Mouse (Mus musculus) fibroblast of lung, adult 2 months (primary cell): ENCODE results near the gene Fbrsl1.
A peak's percentile ranks its signal among the peaks of the same experiment; 100 is the strongest.

ENCODE experiments used
- DNase-seq: peaks from one replicate; pipeline ENCODE4 v3.0.0-alpha.2; 2011; ENCODE audit warnings: low read depth

Fbrsl1 gene

DNA sequence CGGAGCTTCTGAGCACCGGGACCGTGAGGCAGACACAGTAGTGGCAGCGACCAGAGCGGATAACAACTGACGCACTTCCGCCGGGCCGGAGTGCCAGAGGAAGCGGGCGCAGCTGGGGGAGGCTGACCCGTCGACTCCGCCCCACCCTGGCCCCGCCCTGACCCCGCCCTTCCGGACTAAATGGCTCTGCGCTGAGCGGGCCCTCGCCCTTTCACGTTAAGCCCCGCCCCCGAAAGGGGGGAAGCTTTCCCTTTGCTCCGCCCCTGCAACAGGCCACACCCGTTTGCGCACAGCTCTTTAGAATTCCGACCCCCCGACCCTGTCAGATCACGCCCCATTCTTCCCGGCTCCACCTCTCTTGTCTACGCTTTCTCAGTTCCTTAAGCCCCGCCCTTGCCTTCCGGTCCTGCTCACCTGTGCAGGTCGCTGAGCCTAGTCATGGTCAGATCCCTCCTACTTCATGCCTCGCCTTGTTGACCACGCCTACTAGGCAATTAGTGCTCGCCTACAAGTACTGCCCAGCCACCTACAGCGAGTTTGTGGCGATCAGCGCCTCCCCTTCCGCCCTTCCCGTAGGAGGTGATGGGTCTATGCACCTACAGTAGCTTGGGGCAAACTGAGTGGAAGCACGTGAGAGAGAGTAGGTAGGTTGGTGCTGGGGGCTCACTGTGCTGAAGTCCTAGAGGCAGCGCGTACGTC, at the start of gene Fbrsl1:
Gene Fbrsl1 (minus strand): TSS at position 68 of the 699 bp plus-strand sequence.
- peak; percentile 85 for DNase-seq

DNA sequence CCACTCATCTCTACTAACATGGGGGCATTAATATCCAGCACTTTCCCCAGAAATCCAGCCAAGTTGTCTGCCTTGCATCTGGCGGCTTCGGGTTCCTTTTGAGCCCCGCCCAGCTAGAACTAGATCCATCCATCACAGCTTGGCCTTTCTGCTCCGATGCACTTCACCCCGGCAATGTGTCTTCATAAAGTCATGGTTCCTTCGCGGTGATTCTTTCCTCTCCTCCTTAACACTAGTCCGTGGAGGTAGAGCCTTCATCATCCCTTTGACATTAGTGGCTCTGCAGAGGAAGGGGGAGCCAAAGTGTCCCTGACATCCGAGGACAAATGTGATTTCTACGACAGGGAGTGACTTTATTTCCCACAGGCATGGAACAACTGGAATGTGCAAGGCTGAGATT, 49.8 kb upstream of the Fbrsl1 start:
- no peak for DNase-seq

DNA sequence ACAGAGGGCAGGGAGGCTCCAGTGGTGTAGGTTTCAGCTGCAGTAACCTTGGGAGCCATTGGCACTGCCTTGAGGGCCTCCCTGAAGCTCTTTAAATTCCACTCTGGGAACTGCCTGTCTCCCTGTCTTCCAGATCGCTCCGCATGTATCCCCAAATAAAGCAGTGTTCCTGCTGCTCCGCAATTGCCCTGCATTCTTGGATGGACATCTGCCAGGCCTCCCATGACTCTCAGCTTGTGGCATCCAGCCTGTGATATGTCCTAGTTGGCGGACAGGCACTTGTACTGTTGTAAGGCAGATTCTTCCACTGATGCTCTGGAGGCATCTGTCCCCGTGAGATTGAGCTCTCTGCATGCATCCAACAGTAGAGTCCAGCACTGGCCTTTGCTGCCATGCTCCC, 49.3 kb upstream of the Fbrsl1 start:
- no peak for DNase-seq

DNA sequence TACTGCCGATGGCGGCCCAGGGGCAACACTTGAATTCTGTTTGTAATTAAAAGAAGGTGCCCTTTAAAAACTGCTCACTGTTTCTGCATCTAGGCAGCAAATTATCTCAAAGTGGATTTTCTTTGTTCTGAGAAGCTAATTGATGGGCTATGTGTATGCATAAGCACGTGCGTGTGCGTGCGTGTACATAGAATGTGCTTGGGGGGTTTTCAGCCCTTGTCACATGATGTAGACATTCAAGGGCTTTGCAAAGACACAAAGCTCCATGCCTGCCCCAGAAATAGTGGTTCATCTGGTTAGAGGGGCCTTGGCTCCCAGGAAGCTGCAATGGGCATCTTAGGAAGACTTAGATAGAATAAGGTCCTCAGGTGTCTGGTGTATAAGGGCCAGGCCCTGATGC, 46.7 kb upstream of the Fbrsl1 start:
- DNase-seq = no peak

DNA sequence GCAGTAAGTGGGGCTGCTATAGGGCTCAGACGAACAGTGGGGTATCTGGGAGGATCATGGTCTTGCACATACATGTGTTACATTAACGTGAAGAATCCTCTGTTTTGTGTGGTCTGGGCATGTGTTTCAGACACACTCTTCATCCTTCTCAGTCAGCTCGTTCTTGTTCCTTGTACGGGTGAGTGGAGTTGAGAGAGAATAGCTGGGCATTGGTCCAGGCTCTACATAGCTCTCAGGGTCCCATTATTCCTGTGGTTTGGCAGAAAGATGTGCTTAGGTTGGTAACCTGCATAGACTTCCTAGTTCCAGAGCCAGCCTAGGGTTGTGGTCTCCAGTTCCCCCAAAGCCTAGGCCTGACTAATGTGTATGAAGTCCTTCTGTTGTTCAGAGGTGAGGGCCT, 46.1 kb upstream of the Fbrsl1 start:
- DNase-seq = peak; percentile 14

DNA sequence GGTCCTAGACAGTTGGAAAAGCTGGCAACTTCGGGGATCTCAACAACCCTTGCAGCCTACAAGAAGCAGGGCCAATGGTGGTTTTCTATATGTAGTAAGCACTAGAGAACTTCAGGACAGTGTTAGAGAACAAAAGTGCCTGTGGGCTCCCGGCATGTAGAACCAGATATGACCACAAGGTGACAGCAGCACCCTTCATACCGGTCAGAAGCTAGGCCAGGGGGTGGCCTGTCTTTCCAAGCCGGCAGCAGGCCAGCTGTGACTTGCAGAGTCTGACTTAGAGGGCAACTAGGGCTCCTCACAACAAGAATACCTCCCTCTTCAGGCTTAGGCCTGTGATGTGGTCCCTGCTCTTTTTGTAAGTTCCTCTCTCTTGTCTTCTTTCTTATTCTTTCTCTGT, 45.5 kb upstream of the Fbrsl1 start:
- peak; percentile 53 for DNase-seq

DNA sequence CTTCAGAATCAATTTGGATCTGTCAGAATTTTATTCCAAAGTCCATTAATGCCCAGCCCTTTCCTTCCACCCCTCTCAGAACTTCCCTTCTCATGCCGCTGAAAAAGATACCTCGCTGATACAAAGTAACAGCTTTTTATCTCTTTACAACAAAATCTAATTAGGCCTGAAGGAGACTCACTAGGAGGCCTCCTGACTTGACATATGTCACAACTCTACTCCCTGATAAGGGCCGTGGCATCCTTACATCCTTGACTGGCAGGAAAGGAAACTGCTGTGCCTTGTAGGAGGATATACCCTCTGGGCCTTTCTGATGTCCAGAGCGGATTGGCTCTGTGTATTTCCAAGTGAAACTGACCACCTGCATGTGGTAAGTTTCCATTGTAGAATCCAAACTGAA, 41.3 kb upstream of the Fbrsl1 start:
- DNase-seq = no peak

DNA sequence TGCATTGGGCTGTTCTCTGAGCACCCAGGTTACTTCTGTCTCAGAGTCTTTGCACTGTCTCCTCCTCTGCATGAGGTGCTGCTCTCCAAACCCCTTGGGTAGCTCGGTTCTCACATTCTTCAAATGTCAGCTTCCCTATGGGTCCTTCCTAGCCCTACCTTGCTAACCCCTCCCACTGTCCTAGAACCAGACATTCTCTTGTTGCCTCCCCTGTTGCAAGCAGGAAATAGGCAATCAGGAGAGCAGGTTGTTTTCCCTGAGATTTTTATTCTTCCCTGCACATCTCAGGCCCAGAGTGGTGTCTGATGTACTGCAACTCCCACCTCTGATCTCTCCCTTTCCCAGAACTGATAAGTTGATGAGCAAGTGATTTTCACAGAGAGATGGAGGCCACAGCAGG, 39.6 kb upstream of the Fbrsl1 start:
- no peak for DNase-seq

DNA sequence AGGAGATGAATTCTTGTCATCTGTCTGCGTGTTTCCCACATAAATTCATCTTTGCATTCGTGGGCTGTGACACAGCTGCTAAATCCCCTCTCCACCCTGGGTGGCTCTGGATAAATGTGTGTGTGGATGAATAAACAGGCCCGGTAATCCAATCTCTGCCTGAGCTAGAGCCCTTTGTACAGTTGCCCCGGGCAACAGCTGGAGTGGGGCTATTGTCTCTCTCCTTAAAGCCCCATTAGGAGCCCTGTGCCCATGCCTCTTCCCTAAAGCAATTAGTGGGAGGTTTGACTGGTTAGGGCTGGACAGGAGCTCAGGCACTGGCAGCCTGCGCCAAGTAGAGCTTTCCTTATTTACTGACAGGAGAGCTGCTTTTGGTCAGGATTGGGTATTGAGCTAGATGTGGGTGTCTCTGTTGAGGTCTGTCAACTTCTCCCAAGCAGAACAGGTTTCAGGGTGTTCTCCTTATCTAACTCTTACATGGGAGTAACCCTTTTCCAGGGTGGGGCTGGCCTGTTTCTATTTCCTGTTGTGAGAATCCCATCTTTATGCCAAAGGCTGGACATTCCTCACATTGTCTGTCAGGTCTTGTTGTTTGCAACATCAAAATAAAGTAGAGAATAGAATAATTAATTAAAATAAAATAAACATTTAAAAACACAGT, 38.5 kb upstream of the Fbrsl1 start:
- no peak for DNase-seq

DNA sequence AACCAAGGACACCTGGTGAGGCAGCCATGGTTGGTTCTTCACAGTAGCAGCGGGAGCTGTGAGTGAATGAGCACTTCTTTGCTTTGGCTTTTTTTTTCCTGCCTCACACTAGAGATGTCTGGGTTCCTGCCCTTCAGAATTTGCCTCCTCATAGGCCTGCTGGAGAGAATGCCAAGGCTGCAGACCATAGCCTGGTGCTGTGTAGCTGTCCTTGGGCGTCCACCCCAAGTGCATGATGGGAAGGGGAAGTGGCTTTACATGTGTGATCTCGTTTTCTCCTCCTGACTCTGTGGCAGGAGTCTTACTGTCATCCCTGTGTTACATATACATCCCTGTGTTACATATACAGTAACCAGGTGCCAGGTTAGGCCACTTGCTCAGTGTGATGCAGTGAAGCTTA, 36.4 kb upstream of the Fbrsl1 start:
- DNase-seq = no peak

DNA sequence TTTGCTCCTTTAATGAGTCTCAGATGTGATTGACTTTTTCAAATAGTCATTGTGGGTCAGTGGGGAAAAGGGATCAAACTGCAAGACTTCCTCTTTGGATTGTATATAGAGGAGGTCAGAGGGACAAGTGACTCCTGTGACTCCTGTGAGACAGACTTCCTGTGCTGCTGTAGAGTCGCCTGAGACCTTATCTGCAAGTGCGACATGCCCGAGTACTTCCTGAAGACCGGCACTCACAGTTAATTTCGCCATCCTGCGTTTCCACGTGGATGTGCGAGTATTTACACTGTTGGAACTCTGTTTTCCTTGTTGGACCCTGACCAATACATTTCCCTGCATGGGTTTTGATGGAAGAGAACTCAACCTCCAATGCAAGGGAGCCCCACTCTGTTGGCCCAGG, 30.9 kb upstream of the Fbrsl1 start:
- no peak for DNase-seq

DNA sequence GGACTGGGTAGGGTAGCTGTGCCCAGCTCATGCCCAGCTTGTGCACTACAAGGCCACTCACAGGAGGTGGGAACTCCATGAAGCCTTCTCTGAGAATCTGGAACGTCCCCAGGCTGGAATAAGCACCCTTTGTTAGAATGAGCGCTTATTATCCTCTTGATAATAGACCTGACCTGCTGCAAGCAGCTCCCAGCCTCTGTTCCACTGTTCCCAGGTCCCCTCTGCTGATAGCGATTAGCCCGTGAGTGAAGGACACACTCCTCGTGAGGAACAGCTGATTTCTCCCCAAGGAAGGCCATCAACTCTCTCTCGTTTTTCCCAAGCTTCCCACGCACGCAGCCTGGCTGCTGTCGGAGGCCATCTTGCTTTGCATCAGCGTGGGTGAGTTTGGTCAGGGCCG, 25.9 kb upstream of the Fbrsl1 start:
- DNase-seq = no peak

DNA sequence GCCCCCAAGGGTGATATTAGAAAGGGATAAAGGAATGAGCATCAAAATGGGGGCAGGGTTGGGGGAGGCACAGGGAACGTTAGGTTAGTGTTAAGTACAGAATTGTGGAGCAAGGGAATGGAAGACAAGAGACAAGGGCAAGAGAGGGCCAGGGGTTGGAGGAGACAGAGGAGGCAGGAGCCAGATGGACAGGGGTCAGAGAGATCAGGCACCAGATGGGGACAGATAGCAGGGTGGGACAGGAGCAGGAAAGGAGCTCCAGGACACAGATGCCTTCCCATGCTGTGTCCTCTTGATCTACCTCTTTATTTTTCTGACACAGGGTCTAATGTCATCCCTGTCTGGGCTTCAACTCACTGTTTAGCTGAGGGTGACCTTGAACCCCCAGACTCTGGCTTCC, 24.5 kb upstream of the Fbrsl1 start:
- DNase-seq = no peak

DNA sequence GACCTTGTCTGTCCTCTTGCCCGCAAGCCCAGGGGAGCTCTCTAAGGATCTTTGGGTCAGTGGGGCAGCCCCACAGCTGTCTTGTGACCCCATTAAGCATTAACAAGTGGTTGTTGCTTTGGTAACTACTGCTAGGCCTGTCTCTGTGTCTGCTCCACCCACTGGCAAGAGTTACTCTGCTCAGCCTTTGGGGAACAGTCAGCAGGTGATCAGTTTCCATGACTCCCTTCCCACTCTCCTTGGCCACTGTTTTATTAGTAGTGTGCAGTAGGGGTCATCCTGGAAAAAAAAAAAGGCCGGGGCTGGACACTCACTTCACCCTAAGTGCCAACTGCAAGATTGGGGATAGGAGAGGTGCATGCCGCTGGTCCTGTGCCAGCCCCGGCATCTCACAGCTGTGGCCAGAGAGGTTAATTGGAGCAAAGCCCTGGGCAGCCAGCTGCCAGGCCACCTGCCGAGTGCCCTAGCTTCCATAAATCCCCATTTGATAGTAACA, 23.7 kb upstream of the Fbrsl1 start:
- no peak for DNase-seq

DNA sequence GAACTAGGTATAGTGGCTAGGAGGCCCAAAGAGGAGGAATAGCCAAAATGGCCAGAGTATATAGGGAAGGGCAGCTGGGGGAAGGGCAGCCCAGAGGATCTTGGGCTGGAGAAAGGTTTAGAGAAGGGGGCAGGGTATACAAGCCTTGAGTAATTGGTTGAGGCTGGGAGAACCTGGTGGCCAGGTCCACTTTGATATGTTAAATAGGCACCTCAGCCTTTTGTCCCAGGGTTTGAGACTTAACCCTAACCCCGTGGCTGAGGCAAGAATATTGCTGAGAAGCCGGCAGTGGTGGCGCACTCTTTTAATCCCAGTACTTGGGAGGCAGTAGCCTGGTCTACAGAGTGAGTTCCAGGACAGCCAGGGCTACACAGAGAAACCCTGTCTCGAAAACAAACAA, 23.0 kb upstream of the Fbrsl1 start:
- no peak for DNase-seq

DNA sequence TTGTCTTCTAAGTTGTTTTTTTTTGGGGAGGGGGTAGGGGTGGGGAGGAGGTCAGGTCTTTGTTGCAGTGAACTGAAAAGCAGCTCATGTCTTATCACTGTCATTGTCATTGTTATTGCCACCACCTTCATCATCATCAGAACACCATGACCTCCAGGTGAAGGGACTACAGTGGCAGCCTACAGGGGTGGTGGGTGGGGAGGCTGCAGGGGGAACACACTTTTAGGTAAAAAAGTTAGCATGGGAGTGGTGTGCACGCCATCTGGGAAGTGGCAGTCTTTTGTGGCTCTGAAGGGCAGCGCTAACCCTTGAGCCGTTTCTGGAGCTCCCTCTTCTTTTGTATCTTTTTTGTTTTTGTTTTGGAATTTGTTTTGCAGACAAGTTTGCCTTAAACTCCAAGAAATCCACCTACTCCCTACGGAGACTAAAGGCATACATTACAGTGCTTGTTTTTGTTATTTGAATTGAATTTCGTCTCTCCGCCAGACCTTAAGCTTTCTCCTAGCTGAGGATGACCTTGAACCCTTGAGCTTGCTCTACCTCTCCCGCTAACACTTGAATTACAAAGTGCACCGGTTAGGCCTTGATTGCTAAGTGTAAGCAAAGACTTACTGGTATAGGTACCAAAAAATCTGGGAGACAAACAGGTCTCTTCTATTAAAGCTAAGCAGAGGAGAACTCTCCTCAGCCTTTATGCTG, 21.1 kb upstream of the Fbrsl1 start:
- no peak for DNase-seq

DNA sequence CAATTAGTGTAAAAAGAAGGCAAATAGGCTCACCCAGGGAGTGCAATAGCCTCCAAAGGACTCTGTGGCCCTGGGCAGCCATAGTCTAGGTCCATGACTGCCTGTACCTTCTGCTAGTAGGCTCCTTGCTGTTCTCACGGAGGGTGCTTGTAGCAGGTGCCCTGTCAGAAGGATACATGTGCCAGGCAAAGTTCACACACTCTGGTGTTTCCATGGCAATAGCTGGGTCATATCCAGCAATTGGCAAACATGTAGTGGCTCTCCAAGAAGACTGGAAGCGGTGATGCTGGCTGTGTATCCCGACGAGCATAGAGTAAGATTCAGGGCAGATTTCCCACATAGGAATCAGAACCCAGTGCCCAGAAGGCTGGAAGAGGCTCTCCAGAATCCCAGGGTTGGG, 20.0 kb upstream of the Fbrsl1 start:
- DNase-seq = no peak

DNA sequence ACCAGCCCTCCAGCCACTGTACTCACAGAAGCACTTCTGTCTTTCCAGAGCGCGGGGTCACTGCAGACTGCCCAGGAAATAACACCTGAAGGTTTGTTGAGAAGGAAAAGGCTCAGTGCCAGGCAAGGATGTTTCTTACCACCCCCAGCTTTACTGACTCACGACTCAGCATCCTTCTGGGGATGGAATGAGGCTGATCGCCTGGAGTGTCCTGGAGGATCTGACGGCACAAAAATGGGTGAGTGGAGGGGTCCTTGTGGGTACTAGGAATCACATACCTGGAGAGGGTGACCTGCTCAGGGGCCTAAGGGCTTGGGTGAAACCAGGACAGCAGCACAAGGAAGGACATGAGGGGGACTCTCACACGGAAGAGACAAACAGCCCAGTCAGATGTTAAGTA, 19.4 kb upstream of the Fbrsl1 start:
- no peak for DNase-seq

DNA sequence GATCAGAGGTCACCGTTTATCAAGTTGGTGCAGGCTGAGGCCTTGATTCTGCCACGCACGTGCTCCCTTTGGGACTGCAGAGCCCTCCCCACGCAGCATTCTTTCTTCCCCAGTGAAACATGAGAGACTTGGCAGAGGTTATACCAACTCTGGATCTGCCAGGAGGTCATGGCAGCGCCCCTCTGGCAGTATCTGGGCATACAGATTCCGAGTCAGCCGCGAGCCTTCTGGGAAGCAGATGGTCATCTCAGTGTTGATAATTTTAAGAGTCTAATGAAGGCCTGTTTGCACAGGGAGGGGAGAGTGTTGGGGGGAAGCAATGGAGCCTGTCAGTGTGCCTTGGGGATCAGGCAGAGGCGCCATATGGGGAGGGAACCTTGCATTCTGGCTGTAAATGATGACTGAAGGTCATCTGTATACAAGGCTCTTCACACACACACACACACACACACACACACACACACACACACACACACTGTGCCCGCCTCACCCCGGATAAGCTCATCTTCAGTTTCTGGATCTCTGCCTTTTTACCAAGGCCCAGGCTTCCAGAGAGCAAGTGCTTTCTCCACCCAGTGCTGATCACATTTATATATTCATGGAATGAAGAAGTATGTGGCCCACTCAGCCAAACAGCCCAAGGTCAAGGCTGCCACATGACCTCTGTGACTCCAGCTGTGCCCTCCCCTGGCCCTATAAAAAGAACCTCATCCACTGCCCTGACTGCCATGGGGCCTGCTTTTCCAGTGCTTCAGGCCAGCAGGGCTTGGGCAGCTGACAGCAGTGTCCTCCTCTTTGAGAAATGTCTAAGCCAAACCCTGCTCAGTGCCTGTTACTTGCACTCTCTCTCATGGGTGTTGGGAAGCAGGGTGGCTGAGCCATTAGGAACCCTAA, 18.5 kb upstream of the Fbrsl1 start:
- DNase-seq = peak; percentile 36

DNA sequence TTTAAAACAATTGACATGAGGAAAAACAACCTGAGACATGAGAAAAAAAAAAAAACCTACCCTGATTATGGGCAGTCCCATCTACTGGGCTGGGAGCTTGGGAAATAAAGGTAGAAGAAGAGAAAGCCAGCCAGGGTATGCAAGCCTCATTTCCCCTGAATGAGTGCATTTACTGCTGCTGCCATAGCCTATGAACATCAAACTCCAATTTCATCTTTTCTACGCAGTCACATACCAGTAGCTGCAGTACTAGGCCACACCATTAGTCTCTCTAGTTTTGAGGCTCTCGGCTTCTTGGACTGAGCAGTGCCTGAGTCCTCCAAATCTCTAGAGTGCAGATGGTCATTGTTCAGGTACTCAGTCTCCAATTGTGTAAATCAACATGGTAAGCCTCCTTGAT, 14.3 kb upstream of the Fbrsl1 start:
- DNase-seq = no peak

DNA sequence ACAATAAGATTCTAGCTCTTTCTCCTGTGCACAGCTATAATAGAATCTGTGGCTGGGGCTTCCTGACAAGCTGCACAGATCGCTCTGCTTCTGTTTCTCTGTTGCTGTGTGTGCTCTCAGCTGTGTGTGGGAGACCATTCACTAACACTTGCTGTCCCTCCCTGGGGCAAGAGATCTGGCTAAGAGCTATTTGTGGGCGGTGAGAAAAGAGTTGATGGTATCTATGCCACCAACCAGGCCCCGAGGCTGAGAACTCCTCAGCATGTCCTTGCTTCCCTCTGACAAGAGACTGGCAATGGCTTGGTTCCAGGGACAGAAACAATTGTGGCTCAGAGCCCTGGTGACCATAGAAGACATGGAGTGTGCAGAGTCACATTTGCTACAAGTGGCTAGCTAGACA, 10.6 kb upstream of the Fbrsl1 start:
- DNase-seq = no peak

DNA sequence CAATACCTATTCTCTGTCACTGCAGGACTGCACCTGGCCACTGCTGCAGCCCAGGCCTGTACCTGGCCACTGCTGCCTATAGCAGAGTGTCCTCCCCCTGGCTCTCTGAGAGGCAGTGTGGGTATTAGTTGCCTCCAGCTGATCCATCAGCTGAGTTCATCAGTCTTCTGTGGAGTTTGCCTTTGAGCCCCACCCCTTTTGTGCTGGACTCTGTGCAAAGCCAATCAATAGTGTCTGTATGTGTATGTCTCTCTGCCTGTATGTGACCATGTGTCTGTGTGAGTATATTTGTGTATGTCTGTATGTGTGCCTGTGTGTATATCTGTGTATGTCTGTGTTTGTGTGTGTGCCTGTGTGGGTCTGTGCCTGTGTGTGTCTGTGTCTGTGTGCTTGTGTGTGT, 7.0 kb upstream of the Fbrsl1 start:
- no peak for DNase-seq
